Mouse (Mus musculus): Measurements from ENCODE around the gene Heg1. TPM values are rescaled to one million over a fixed set of nuclear protein-coding genes. Genes with fewer than 3 reads are reported as not detected.

Gene Heg1
- polyA plus RNA-seq, 1 experiment, result 34.7 TPM

- H3K4me3 ChIP-seq (ENCODE audit: insufficient read depth, low read depth, low read length), result no peak overlapping the region
- peaks cover 8% of the 10 kb centered on the region for H3K4me1 ChIP-seq (ENCODE audit: control insufficient read depth, insufficient read depth, insufficient read length, low read length)
- H3K27ac ChIP-seq (replicated peaks; ENCODE audit: low read depth, low read length), result no peak overlapping the region
Measured at GRCm38 (mm10) chr16:33670933-33671332, 13.2 kb upstream of the Heg1 start.

DNA sequence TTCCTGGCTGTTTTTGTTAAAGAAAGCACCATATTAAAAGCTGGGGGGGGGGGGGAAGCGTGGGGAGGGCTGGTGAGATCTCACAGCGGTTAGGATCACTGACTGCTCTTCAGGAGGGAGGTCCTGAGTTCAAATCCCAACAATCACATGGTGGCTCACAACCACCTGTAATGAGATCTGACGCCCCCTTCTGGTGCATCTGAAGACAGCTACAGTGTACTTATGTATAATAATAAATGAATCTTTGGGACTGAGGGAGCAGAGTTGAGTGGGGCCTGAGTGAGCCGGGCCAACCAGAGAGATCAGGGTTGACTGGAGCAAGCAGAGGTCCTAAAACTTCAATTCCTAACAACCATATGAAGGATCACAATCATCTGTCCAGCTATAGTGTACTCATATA is 12.0 kb upstream of the Heg1 start:
- H3K27ac ChIP-seq (replicated peaks; ENCODE audit: low read depth, low read length), result no peak overlapping the region
- peaks cover 15% of the 10 kb centered on the region for H3K4me1 ChIP-seq (ENCODE audit: control insufficient read depth, insufficient read depth, insufficient read length, low read length)
- no peak overlapping the region for H3K4me3 ChIP-seq (ENCODE audit: insufficient read depth, low read depth, low read length)

- no peak overlapping the region for H3K4me3 ChIP-seq (ENCODE audit: insufficient read depth, low read depth, low read length)
- no peak overlapping the region for H3K27ac ChIP-seq (replicated peaks; ENCODE audit: low read depth, low read length)
- H3K4me1 ChIP-seq (ENCODE audit: control insufficient read depth, insufficient read depth, insufficient read length, low read length), result peaks cover 20% of the 10 kb centered on the region
Measured at GRCm38 (mm10) chr16:33672643-33673042, 11.5 kb upstream of the Heg1 start.

- H3K4me1 ChIP-seq (ENCODE audit: control insufficient read depth, insufficient read depth, insufficient read length, low read length), result peaks cover 26% of the 10 kb centered on the region
- H3K4me3 ChIP-seq (ENCODE audit: insufficient read depth, low read depth, low read length), result no peak overlapping the region
- H3K27ac ChIP-seq (replicated peaks; ENCODE audit: low read depth, low read length), result no peak overlapping the region
Measured at GRCm38 (mm10) chr16:33673530-33674109, 10.6 kb upstream of the Heg1 start.

DNA sequence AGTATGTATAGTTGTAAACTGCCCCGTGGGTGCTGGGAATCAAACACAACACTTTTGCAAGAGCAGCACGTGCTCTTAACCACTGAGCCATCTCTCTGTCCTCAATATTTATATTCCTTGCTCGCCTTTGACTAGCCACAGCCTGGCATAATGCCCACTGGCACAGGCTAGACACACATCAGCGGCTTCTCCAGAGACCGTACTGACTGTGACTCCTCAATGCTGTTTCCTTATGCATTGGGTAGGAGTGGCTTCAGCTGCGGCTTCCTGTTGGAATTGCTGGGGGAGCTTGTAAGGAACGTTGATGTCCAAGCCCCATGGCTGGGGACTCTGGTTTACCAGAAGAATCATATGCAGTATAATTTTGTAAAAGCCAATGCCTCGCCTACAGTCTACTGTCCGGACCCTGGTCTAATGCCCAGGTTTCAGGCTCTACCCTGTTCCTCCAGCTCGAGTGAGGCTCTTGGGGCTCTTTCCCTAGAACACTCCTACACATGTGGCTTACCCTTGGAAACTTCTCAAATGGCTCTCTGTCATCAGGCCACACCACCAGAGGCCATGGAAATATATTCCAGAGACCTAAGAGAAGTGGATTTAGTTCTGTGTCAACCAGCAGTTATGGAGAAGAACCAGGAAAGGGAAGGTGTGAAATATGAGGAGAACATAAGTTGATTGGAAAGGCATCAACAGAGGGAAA is 8.9 kb upstream of the Heg1 start:
- no peak overlapping the region for H3K4me3 ChIP-seq (ENCODE audit: insufficient read depth, low read depth, low read length)
- H3K27ac ChIP-seq (replicated peaks; ENCODE audit: low read depth, low read length), result peak overlapping the region; percentile 95
- H3K4me1 ChIP-seq (ENCODE audit: control insufficient read depth, insufficient read depth, insufficient read length, low read length), result peaks cover 34% of the 10 kb centered on the region

GRCm38 (mm10) chr16:33675848-33676184 is 8.4 kb upstream of the Heg1 start:
- peak overlapping the region; percentile 95 for H3K27ac ChIP-seq (replicated peaks; ENCODE audit: low read depth, low read length)
- peaks cover 39% of the 10 kb centered on the region for H3K4me1 ChIP-seq (ENCODE audit: control insufficient read depth, insufficient read depth, insufficient read length, low read length)

GRCm38 (mm10) chr16:33676347-33677312 is 7.5 kb upstream of the Heg1 start:
- Histone ChIP-seq H3K4me3 (ENCODE audit: insufficient read depth, low read depth, low read length) (no peak overlapping the region), H3K4me1 (ENCODE audit: control insufficient read depth, insufficient read depth, insufficient read length, low read length) (peaks cover 42% of the 10 kb centered on the region), H3K27ac (replicated peaks; ENCODE audit: low read depth, low read length) (peak overlapping the region; percentile 95)

More at GRCm38 (mm10) chr16:33675848-33676184, 8.4 kb upstream of the Heg1 start:
- H3K4me3 ChIP-seq (ENCODE audit: insufficient read depth, low read depth, low read length), result no peak overlapping the region

DNA sequence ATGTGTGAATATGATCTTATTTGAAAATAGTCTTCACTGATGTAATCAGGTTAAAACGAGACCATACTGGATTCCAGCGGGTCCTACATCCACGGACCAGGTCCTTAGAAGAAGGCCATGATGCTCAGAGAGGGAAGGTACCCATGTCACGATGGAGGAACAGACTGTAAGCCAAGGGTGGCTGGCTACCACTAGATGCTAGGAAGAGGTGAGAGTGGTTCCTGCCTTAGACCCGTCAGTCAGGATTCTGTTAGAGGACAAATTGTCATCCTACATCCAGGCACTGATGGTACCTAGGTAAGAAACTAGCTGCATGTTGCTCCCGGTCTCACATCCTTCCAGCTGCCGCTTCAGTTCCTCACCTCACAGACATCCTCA is 6.9 kb upstream of the Heg1 start:
- H3K4me1 ChIP-seq (ENCODE audit: control insufficient read depth, insufficient read depth, insufficient read length, low read length), result peaks cover 42% of the 10 kb centered on the region
- H3K27ac ChIP-seq (replicated peaks; ENCODE audit: low read depth, low read length), result peak overlapping the region; percentile 84
- no peak overlapping the region for H3K4me3 ChIP-seq (ENCODE audit: insufficient read depth, low read depth, low read length)

DNA sequence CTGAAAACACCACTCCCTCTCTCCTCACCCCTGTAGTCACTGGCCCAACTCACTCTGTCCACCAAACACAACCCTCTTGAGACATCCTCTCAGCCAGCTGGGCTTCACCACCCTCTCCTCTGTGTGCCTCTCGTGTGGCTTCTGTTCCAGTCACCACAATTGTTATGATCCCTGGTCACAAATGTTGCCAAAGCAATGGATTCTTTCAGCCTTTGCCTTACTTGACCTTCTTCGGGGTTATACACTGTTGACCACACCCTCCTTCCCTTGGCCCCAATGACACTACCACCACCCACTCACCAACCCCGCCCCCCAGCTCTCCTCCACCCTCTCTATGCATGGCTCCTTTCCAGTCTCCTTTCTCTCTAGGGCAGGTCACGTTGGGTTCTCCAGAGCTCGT is 6.3 kb upstream of the Heg1 start:
- H3K4me3 ChIP-seq (ENCODE audit: insufficient read depth, low read depth, low read length), result no peak overlapping the region
- peaks cover 47% of the 10 kb centered on the region for H3K4me1 ChIP-seq (ENCODE audit: control insufficient read depth, insufficient read depth, insufficient read length, low read length)
- H3K27ac ChIP-seq (replicated peaks; ENCODE audit: low read depth, low read length), result peak overlapping the region; percentile 87

GRCm38 (mm10) chr16:33680271-33680670 is 3.9 kb upstream of the Heg1 start:
- no peak overlapping the region for H3K4me3 ChIP-seq (ENCODE audit: insufficient read depth, low read depth, low read length)
- H3K27ac ChIP-seq (replicated peaks; ENCODE audit: low read depth, low read length), result peak overlapping the region; percentile 90
- H3K4me1 ChIP-seq (ENCODE audit: control insufficient read depth, insufficient read depth, insufficient read length, low read length), result peaks cover 50% of the 10 kb centered on the region

DNA sequence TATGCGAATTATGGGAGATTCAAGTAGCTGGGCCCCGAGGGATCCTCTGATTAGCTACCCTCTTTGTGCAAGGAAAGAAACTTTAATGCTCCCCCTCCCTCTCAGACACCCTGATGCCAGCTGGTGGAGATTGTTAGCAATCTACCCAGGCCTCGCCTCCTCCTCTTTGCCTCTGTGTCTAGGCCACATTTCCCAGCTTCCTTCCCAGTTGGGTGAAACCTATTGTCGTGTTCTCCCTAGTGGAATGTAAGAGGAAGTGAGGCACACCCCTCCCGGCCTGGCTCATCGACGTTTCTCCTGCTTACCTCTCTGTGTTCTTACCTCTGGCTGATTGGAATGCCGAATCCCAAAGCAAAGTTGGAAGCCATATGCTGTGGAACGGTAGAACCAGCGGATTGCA is 3.4 kb upstream of the Heg1 start:
- Histone ChIP-seq H3K4me1 (ENCODE audit: control insufficient read depth, insufficient read depth, insufficient read length, low read length) (peaks cover 45% of the 10 kb centered on the region), H3K4me3 (ENCODE audit: insufficient read depth, low read depth, low read length) (no peak overlapping the region), H3K27ac (replicated peaks; ENCODE audit: low read depth, low read length) (peak overlapping the region; percentile 96)

DNA sequence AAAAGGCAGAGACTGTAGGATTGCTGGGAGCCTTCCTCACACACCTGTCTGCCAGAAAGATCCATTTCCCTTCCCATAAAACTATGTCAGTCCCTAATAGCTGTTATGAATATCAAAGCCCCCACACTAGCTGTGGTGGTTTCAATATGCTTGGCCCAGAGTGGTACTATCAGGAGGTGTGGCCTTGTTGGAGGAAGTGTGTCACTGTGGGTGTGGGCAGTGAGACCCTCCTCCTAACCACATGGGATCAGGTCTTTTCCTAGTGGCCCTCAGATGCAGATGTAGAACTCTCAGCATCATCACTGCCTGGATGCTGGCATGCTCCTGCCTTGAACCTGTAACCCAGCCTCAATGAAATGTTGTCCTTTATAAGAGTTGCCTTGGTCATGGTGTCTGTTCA is 2.5 kb upstream of the Heg1 start:
- no peak overlapping the region for H3K4me3 ChIP-seq (ENCODE audit: insufficient read depth, low read depth, low read length)
- peak overlapping the region; percentile 96 for H3K27ac ChIP-seq (replicated peaks; ENCODE audit: low read depth, low read length)
- H3K4me1 ChIP-seq (ENCODE audit: control insufficient read depth, insufficient read depth, insufficient read length, low read length), result peaks cover 42% of the 10 kb centered on the region

DNA sequence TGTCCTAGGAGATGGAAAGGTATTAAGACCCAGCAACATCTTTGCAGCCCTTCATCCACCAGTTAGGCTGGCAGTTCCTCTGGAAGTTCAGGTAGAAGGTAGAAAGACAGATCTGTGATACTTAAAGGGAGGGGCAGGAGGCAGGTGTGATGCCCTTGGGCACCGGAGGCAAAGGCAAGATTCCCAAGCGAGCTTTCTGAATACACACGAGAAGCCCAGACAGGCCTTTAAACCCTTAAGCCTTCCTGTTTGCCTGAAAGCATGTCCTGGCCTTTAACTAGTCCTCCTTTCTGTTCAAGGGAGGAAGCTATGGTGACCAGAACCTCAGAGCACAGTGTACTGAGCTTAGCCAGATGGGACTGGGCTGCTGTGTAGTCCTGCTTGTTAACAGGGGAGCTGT is 1.5 kb upstream of the Heg1 start:
- Histone ChIP-seq H3K4me1 (ENCODE audit: control insufficient read depth, insufficient read depth, insufficient read length, low read length) (peaks cover 43% of the 10 kb centered on the region), H3K4me3 (ENCODE audit: insufficient read depth, low read depth, low read length) (no peak overlapping the region), H3K27ac (replicated peaks; ENCODE audit: low read depth, low read length) (peak overlapping the region; percentile 57)

DNA sequence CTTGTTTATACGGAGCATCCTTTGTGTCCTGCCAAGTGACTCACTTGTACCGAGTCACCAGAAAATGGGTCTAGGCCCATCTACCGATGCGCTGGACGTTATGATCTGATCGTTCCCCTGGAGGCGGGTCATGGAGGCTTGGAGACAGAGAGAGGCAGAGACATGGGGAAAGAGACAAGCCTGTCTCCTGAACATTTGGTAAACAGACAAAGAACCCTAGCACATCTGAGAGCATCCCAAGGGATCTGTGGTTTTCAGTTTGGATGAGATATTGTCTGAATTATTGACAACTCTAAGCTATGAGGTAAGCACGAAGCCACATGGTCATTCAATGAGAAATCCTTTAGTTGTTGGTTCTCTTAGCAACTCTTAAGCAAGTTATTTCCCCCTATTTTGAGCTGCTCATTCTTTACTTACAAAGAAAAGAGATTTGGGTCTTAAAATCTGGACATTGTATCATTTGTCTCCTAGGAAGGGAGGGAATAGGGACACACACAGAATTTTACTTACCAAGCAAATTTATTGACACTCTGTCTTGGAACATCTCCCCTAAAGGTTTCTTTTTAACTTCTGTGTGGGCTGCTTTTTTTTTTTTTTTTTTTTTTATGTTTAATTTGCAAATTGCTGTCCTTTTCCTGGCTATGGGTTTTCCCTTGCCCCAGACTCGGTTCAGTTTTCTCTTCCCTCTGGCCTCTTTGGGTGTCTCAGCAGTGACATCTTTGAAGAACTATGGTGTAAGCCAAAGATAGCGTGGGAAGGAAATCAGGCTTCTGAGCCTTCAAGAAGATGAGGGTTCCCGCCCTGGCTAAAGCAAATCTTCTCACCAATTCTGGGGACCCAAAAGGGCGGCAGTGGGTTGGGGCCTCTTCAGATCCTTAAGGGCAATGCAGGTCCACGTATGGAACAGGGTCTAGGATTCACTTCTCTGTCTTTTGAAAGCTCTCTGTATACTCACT is 686 bp upstream of the Heg1 start:
- Histone ChIP-seq H3K4me3 (ENCODE audit: insufficient read depth, low read depth, low read length) (peak overlapping the region; percentile 100), H3K4me1 (ENCODE audit: control insufficient read depth, insufficient read depth, insufficient read length, low read length) (peaks cover 46% of the 10 kb centered on the region), H3K27ac (replicated peaks; ENCODE audit: low read depth, low read length) (peak overlapping the region; percentile 100)

Measured in brown adipose tissue, adult 24 weeks (tissue).